Mouse (Mus musculus) bone marrow macrophage, adult 2 months (primary cell): ENCODE data around the gene Rsg1.

Source experiments
- CTCF ChIP-seq: IDR thresholded peaks from 2 replicates; pipeline ENCODE4 v1.5.1; 2012; ENCODE audit warnings: low read depth, mild to moderate bottlenecking, low read length, moderate library complexity
- POLR2A ChIP-seq: IDR thresholded peaks from 2 replicates; pipeline ENCODE4 v1.6.1; 2012; ENCODE audit warnings: mild to moderate bottlenecking, low read depth, low read length, borderline replicate concordance

DNA sequence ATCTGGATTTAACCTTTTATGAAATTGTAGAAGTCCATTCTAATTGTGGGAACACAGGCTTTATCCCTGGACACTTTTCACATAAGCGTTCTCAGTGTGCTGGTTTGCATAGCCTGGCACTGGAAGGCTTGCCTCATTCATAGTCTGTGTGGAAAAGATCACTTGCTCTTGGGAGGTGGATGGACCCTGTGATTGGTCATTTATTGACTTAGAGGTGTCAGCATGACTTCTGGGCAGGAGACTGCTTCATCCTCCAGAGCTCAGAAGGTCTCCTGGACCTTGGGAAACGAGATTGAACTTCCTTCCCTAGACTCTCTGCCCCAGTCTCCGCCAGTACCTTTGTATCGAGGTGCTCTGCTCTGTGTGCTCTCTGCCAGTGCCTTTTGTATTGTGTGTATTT is 29.3 kb upstream of the Rsg1 start:
- TF ChIP-seq POLR2A (no peak), CTCF (no peak)
